Mouse (Mus musculus) skeletal muscle tissue, adult 2 months (tissue): Measurements from ENCODE around the gene Derl3.
"Not testable (repeated sequence)": the region's sequence is repeated elsewhere in the genome, so short reads cannot be mapped to it uniquely, and the experiment has no call there.

Experiments
- DNase-seq: peaks from one replicate; pipeline ENCODE4 v3.0.0-alpha.2; 2012; ENCODE audit warnings: low read depth, low spot score

Gene Derl3

DNA sequence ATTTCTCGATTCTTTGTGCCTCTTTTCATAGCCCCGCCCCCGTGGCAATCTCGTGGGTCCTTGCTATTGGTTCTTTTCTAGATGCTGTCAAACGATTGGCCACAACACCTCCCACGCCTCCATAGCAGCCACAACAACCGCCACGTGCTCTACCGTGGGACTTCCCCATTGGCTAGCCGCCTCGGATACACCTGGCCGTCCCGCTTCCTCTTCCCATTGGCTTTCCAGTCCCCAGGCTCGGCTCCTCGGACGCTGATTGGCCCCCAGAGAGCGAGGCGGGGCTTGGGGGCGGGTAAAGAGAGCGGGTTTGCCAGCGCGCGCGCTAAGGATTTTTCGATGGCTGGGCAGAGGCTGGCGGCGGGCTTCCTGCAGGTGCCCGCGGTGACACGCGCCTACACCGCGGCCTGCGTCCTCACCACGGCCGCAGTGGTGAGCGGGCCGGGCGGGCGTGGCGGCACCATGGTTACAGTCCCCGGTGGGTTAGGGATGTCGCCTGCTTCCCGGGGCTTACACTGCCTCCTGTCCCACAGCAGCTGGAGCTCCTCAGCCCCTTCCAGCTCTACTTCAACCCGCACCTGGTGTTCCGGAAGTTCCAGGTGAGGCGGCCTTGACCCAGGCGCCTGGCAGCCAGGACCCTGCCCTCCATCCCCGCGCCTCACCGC, at the start of gene Derl3:
Gene Derl3, plus strand, starts transcription at position 325 of the 662 bp plus-strand sequence.
- peak; percentile 90 for DNase-seq

DNA sequence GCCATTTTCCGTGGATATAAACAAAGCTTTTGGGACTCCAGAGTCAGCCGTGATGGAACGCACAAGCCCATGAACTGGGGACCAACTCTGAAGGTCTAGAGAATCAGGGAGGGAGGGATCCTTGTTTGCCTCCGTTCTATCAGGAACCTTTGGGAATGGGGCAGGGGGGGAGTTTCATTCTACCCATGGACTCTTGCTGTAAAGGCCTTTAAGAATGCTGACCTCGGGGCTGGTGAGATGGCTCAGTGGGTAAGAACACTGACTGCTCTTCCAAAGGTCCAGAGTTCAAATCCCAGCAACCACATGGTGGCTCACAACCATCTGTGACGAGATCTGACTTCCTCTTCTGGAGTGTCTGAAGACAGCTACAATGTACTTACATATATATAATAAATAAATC, 49.3 kb upstream of the Derl3 start:
- DNase-seq, result not testable (repeated sequence)

DNA sequence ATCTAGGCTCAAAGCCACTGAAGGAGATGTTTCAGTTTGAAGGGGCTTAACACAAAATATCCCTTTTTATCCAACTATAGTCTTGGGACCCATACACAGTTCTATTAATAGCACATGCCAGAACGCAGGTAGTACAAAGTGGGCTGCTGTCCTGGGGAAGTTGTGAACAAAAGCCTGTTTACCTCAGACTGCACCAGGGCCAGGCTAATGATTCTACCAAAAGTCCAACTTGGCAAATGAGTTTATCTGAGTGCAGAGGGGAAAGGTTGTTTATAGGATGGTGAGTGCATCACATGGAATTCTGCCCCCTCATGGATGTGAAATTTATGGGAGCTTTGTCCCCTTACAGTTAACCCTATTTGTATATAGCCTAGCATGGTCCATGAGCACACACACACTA, 48.4 kb upstream of the Derl3 start:
- DNase-seq, result no peak

DNA sequence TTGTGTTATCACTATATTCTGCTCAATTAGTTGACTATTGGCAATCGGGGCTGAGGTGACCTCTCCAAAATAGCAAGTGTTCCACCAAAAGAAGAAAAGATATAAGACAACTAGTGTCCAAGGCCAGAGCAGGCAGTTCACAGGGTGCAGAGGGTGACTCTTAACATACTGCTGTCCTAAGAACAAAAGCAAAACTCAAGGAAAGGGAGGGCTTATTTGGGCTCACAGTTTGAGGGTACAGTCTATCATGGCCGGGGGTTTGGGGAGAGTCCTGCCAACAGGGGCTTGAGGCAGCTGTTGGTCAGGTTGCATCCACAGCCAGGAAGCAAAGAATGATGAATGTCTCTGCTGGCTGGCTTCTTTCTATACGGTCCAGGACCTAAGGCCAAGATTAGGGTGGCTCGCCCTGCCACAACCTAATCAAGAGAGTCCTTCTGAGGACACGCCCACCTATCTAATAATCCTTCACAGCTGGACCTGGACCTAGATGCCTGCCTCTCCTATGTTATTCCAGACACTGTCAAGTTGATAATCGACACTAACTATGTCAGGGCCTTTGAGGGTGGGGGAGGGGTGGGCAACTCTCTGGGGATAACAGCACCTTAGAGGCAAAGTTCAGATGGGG, 47.8 kb upstream of the Derl3 start:
- DNase-seq, result no peak

DNA sequence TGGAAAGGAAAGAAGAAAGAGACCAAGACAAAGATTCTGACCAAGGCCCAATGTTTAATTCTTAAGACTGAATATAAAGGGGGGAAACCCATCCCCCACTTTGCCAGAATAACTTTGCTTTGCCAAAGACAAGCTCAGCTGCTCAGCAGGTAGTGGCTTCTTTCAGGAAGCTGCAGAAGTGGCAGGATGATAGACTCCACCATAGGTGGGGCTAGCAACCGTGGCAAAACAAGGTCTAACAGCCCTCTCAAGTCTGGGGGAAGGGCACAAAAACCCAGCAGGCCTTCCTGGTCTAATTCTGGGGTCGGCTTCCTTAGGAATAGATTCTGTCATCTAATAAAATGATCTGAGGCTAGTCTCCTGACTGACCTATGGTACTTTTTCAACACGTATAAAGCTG, 44.8 kb upstream of the Derl3 start:
- DNase-seq, result no peak

DNA sequence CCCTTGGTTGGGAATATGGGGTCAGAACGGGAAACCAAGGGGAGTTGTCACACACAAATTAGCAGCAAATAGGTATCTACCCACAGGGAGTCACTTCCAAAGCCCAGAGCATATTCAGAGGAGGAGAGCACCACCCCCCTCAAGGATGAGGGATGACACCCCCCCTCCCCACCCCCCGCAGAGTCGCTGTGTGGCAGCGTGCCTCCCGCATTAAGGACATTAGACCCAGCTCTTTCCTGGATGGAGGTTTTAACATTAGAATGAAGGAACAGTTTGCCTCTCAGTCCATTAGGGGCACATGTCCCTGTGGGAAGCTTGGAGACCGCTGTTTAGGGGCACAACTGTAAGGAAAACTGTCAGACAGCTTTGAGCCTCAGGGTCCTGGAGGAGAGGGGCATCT, 42.1 kb upstream of the Derl3 start:
- DNase-seq, result no peak

DNA sequence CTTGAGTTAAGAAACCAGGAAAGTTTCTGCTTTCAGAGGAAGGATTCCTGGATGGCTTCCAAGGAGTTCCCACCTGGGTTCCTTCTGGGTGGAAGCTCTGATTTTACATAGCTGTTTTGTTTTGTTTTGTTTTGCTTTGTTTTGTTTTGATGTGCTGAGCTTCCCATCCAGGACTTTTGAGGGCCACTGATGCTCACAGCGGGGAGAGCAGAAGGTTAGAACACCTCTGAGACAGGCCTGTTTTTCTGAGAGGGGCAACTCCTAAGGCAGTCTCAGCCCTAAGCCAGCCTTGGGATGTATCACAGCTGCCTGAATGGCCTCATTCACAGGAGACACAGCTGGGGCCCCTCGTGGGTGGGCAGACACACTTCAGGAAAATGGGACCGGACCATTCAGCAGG, 41.5 kb upstream of the Derl3 start:
- DNase-seq, result no peak

DNA sequence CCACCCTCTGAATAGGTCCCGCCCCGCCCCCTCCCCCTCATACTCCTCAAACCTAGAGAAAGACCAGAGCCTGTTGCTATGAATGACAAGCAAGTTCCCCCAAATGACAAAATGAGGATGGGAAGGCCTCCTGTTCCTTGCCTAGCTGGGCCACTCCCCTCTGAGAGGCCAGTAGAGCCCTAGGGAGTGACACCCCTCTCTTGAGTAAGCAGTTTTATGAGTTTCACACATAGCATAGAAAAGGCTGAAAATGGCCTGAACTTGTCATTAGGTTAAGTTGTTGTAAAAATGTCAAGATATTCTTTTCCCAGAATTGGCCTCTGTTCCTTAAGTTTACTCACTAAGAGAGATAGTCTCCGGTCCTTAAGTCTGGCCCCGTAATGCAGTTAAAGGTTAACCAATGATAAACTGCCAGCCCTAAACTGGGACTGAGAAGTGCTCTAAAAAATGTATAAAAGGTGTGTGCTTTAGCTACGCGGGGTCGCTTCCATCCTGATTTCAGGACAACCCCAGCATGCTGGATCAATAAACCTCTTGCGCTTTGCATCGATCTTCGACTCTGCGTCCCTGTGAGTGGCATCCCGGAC, 40.6 kb upstream of the Derl3 start:
- DNase-seq, result no peak

DNA sequence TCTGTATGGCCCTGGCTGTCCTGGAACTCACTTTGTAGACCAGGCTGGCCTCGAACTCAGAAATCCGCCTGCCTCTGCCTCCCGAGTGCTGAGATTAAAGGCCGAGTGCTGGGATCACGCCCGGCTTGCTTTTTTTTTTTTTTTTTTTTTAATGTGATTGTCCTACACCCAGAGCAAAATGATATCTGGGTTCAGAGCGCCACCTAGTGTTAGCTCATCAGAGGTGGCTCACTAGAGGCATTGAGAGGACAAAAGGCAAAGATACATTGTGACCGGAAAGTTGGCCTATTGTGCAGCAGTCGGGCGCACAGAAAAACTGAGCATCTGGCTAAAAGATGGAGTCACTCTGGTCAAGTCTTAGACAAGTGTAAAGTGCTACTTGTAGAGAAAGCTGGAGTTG, 39.8 kb upstream of the Derl3 start:
- DNase-seq, result peak; percentile 66

DNA sequence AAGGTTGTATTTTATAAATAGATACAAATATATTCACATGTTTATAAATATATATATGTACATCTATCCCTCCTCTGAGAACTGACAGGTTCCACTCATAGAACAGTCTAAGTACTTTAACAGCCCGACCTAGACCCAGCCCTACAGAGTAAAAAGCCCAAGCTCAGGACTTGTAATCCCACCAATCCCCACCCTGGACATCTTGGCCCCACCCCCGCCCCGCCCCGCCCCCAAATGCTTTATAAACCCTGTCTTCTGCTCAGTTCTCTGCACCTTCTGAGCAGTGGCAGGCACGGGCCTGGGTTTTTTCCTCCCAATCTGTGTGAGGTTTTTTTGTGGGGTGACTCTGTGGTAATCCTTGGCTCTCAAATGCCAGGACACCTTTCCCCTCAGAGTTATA, 39.1 kb upstream of the Derl3 start:
- DNase-seq, result no peak

DNA sequence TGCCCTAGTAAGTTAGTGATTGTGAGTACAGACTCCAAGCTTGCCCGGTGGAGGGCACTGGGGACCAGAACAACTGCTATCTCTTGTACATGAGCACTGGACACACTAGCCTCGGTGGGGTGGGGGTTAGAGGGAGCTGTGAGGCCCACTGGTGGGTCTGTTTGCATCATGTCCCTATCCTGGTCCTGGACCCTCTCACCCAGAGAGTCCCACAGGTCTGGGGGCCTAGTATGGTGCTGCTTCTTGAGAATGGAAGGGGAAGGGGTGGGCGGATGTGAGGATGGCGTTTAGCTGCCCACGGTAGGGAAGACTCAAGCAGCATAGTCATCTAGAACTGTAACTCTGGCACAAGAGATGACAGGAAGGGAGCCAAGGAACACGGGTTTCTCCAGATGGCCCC, 38.4 kb upstream of the Derl3 start:
- DNase-seq, result no peak

DNA sequence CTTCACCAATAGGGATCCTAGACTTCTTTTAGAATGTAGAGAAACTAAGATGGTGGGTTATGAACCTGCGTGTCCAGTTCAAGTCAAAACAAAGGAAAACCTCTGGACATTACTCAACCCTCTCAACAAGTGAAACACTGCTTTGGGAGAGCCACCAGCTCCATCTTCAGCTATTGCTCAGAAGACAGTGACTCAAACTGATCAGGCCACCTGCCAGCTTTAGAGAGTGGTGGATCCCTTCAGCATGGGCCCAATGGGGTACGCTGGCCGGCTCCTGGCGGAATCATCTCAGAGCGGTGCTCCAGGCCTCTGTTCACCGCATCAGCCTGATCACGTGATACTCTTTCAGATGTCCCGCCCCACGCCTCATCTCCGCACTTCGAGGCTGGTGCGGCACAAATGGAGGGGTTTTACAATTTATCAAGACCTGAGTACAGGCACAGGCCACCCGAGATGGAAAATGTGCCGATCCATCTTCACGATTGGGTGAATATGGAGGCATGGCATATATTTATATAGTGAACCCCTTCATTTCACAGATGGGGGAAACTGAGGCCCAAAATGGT, 37.7 kb upstream of the Derl3 start:
- no peak for DNase-seq

DNA sequence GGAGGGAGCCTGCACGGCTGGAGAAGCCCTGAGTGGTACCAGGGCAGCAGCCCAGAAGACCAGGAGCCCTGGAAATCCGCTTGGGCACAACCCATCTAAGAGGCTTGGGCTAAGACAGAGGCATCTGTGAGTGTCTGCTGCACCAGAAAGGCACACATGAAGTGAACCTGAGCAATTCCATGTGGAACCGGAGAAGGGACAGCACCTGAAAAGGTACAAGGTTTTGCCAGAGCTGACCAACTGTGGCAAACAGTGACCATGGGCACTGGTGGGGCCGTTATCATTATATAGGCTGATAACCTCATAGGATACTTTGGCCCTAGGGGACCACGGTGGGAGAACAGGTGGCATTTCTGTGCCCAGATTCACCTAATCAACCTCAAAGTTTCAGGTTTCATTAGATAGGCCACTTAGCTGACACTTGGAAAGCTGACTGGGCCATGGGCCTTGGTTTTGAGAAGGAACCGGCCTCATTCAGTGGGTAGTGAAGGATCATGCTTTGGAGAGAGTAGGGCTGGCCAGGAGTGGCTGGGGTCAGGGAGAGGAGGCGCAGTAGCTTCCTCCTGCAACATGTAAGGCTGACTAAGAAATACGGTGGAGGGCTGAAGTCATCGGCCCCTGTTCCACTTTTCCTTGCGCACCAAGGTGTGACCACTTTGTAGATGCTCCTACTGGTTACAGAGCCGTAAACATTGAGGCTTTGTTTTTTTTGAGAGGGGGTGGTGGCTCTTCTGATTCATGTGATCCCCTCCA, 36.9 kb upstream of the Derl3 start:
- DNase-seq, result no peak

DNA sequence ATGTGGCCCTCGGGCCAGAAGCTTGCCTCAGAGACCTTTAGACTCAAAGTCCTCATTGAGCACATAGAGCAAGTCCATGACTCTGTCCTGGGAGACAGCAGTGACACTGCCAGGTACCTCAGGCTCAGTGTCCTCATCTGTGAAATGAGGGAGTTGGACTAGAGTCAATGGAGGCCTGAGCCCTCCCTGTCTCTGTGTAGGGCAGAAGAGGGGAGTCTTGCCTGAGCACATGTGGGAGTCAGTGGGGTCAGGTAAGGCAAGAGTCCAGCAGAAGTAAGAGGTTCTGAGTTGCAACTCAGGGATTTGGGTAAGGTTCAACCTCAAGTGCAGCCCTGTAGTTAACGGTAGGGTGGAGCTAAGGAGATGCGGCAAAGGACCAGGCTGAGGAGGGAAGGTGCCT, 36.2 kb upstream of the Derl3 start:
- DNase-seq, result no peak

DNA sequence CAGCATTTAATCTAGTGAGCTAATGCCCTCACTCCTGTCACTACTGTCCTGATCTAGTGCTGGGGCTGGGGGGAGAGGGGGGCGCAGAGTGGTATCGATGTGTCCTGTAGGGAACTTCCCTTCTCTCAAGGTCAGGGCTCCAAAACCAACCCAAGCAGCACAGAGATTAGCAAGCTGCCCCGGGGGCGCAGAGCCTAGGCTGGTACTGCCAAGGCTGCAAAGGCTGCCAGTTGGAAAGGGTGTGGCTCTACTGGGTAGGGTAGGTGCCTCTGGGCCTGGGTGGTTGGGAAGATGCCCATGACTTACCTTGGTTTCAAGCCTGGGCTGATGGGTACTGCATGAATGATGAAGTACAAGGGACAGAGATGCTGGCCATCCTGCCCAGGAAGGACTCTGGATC, 35.6 kb upstream of the Derl3 start:
- DNase-seq, result no peak

DNA sequence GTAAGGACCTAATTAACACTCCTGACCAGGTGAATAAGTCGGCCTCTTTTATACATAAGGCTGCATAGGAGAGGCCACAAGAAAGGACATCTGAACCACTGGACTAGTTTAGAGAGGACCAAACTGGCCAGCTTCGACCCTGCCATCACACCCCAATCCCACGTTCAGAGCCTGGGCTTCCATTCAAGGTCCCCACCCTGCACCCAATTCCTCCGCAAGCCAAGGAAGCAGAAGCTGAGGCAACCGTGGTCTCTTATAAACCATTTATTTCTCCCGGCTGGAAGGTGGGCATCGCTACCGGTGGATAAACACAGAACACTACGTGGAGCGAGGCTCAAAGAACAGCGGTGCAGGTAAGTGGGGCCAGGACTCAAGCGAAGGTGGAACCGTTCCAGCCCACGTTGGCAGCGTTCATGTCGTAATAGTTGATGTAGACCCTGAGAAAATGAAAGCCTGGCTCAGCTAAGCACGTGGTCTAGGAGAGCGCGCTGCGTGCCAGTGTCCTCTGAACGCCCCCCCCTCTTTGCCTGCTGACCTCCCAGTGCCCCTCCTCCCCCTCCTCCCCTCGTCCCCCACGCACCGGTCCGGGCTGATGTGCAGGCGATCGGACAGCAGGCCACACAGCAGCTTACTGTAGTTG, 34.0 kb upstream of the Derl3 start:
- DNase-seq, result no peak

DNA sequence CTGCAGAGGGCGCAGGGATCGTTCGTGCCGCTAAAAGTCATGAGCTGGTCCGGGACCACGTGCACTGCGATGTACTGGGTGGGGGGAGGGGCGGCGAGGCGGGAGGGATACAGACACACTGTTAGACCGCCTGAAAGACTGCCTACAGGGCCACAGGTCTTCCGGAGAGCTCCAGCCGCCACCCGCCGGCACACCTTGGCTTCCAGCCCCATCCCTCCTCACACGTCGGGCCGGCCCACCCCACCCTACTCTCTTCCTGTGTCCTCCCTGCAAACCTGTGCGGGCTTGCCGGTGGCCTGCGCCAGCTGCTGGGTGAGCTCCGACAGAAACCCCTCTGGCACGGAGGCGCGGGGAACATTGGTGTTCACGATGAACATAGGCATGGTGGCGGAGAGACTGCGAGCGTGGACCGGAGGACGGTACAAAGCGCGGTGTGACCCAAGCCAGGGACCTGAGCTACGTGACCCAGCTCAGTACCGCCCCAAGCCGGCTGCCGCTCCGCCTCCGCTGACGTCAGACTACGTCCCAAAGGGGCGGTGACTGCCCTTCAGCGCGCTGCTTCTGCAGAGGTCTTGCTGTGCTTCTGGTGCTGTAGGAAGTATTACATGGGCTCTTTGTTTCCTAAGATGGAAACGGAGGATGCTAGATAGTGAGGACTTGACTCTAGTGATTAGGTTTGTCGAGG, 33.3 kb upstream of the Derl3 start, which contains the start of gene Mif:
Gene Mif, minus strand, starts transcription at position 455 of the 685 bp plus-strand sequence.
- DNase-seq, result peak; percentile 84

DNA sequence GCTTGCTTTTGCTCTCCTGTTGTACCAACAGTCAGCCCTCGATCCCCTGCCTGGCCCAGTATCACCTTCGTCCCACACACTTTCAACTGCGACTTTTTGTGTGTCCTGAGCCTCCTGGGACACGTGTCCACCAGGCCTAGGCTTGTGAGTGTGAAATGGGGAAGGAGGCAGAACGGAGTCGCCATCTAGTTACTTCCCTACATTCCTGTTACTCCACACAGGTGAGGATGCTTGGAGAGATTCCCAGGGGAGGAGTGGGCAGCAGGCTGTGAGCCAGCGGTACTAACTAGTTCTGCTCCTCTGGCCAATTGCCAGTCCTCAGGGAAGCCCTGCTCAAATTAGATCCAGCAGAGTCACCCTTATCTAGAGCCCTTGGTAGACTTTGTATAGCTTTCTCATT, 32.5 kb upstream of the Derl3 start:
- DNase-seq, result no peak

DNA sequence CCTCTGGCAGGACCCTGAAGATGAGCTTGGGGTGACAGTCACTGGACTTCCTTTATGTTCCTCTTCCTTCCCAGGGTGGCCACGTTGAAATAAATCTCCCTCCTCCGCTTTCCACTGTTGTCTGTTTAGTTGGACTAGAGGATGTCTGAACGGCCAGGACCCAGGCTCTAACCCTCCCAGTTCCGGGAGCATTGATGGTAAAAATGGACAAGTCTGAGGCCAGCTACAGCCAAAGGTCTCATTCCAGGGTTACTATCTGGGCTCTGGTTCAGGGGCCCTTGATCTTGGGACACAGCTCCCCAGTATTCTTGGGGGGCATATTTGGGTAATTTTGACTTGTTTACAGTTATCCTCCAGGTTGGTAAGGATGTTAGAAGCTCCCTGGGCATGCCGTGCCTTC, 31.6 kb upstream of the Derl3 start:
- no peak for DNase-seq

DNA sequence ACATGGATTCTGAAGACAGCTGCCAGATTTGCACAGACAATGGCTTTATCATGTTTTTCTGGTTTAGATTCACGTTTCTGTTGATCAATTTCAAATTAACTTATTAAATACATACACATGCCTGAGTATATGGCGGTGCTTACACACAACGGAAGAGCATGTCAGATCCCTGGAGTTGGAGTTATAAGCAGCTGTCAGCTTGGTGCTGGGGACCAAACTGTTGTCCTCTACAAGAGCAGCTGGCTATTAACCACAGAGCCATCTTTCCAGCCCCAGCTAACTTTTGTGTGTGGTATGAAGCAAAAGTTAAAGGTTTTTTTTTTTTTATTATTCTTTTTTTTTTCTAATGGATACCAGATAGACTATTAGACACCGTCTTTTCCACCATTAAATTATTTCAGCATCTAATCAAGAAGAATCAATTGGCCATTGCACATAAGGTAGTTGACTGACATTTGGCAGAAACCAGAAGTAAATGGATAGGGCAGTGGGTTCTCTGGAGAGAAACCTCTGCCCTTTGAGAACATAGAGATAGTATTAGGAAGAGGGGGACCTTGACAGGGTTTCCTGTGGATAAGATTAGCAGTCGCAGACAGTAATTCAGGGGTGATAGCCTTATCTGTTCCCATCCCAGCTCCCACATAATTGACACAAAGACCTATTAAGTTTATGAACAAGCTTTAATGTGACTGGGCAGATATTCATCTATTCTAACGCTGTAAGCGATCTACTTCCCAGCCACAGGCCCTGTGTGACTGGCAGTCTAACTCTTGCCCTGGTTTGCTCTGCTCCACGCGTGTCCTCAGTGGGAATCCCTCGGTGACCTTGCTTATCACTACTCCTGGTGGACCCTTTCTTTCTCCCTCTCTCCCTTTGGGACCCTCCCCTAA, 20.9 kb upstream of the Derl3 start:
- no peak for DNase-seq
